Mouse (Mus musculus) B cell, adult 62 days (primary cell): Measurements from ENCODE around the gene Uba3. TPM values are rescaled to one million over a fixed set of nuclear protein-coding genes. Genes with fewer than 3 reads are reported as not detected.

Experiments
- total RNA-seq: library from RNA; stranded (reverse); gene quantifications from 4 replicates; pipeline ENCODE4 v1.2.4, GENCODE M21; 2023

Uba3 gene
- total RNA-seq: 51.5 to 59.5 TPM (median 56.4 TPM) in 4 replicates

GRCm38 (mm10) chr6:97205439-97205885 lies at the start of gene Uba3:
Gene Uba3 (minus strand): TSS chr6:97205647.

GRCm38 (mm10) chr6:97252711-97253221 lies 47.3 kb upstream of the Uba3 start, which contains the start of gene Lmod3:
Gene Lmod3 (minus strand): TSS chr6:97252759.

GRCm38 (mm10) chr6:97210191-97210961 lies 4.9 kb upstream of the Uba3 start, which contains the start of gene Arl6ip5:
Gene Arl6ip5 (plus strand): TSS chr6:97210689.

GRCm38 (mm10) chr6:97178491-97179366 lies 26.7 kb downstream of the Uba3 start, which contains the start of gene Tmf1:
Gene Tmf1 (minus strand): TSS chr6:97179122.

GRCm38 (mm10) chr6:97148383-97149251 lies 56.8 kb downstream of the Uba3 start, which contains the start of gene Eogt:
Gene Eogt (minus strand): TSS chr6:97149182.

Other genes starting within 250 kb of the Uba3 start
- gene Fam19a4, start 145.2 kb downstream of the Uba3 start, total RNA-seq: not detected in 4 replicates
- 11.4 to 19.8 TPM (median 11.7 TPM) in 4 replicates for gene Eogt, start 56.5 kb downstream of the Uba3 start, total RNA-seq
- 90.1 to 94.2 TPM (median 90.9 TPM) in 4 replicates for gene Tmf1, start 26.5 kb downstream of the Uba3 start, total RNA-seq
- 64.3 to 78.3 TPM (median 68.8 TPM) in 4 replicates for gene Arl6ip5, start 5.0 kb upstream of the Uba3 start, total RNA-seq
- gene Lmod3, start 47.1 kb upstream of the Uba3 start, total RNA-seq: not detected in 4 replicates